8 mouse cellular contexts compared by ENCODE assay signal in genomic region chr15:80225208-80225607, GRCm38 (mm10). TPM values are rescaled to one million over a fixed set of nuclear protein-coding genes. Genes with fewer than 3 reads are reported as not detected.
A peak's percentile ranks its signal among the peaks of the same experiment; 100 is the strongest.
DNase-seq lines count a peak whose midpoint lies in the region; ATAC-seq and TF ChIP-seq lines count a peak whose summit lies in the region.

No protein-coding gene starts in this region.

- no peaks in the 10 kb centered on the region for H3K36me3 ChIP-seq in MEL (ENCODE audit: control insufficient read depth in 1 of 2, insufficient read depth in 2 of 2, low read length in 2 of 2)
- no peaks in the 10 kb centered on the region for H3K36me3 ChIP-seq in lung, postnatal 0 days (ENCODE audit: insufficient read depth, low read length)

- TF ChIP-seq POLR2A in MEL (IDR thresholded peaks at IDR 0.05; ENCODE audit: control insufficient read depth in 1 of 2, insufficient read depth in 1 of 2, low read depth in 1 of 2, low read length in 2 of 2, poor library complexity in 1 of 2), result no peak
- TF ChIP-seq POLR2A in cerebellum, adult 2 months (IDR thresholded peaks at IDR 0.05; ENCODE audit: borderline replicate concordance, insufficient read depth, low read length), result no peak

- H3K79me2 ChIP-seq in MEL (ENCODE audit: control insufficient read depth, insufficient read depth, low read length, poor library complexity), result no peaks in the 10 kb centered on the region

- peak overlapping the region in 1 of 2 experiments; percentile 26; a peak in 1 of 4 replicates for H3K4me3 ChIP-seq in MEL (ENCODE audit: control insufficient read depth in 1 of 2, insufficient read depth in 1 of 2, low read depth in 2 of 2, low read length in 2 of 2)
- no peak overlapping the region for H3K4me3 ChIP-seq in cerebellum, adult 2 months (replicated peaks; ENCODE audit: insufficient read depth, low read depth, low read length)
- H3K4me3 ChIP-seq in lung, postnatal 0 days (ENCODE audit: low read depth, low read length), result no peak overlapping the region

- H3K9me3 ChIP-seq in MEL (replicated peaks; ENCODE audit: insufficient read depth, low read length), result no peaks in the 10 kb centered on the region
- H3K9me3 ChIP-seq in lung, postnatal 0 days (ENCODE audit: low read length), result no peaks in the 10 kb centered on the region

- peaks cover 0 to 6% of the 10 kb centered on the region in 2 experiments; a peak in 2 of 4 replicates for H3K4me1 ChIP-seq in MEL (ENCODE audit: control insufficient read depth in 1 of 2, insufficient read depth in 2 of 2, low read length in 2 of 2)
- no peaks in the 10 kb centered on the region for H3K4me1 ChIP-seq in cerebellum, adult 2 months (ENCODE audit: control insufficient read depth, insufficient read depth, low read length)
- H3K4me1 ChIP-seq in lung, postnatal 0 days (ENCODE audit: insufficient read depth, low read depth, low read length), result no peaks in the 10 kb centered on the region

- H3K27ac ChIP-seq in MEL (ENCODE audit: control insufficient read depth, low read depth, low read length), result no peak overlapping the region
- H3K27ac ChIP-seq in cerebellum, adult 2 months (ENCODE audit: insufficient read depth, low read length), result no peak overlapping the region
- H3K27ac ChIP-seq in lung, postnatal 0 days (ENCODE audit: low read length), result no peak overlapping the region

- DNase-seq in 416B (ENCODE audit: low read depth), result peak; percentile 86
- DNase-seq in MEL (ENCODE audit: low read depth, low spot score), result peak; percentile 83
- peak; percentile 71 to 84 for DNase-seq in cerebellum, adult 2 months
- DNase-seq in gastrocnemius, postnatal 14 days, result peak; percentile 77
- peak; percentile 82 for DNase-seq in kidney, postnatal 10 days
- peak; percentile 82 for DNase-seq in lung, postnatal 0 days (ENCODE audit: low spot score)
- DNase-seq in right cerebral cortex, adult 2 months (ENCODE audit: low spot score in 2 of 2), result peak; percentile 36 to 47
- peak; percentile 78 for DNase-seq in urinary bladder, adult 2 months (ENCODE audit: low spot score)

- TF ChIP-seq CTCF in MEL (IDR thresholded peaks at IDR 0.05 in 2 of 3, conservative IDR thresholded peaks at IDR 0.05 in 1 of 3; ENCODE audit: control insufficient read depth in 1 of 3, insufficient read depth in 1 of 3, low read depth in 2 of 3, low read length in 3 of 3, poor library complexity in 1 of 3, severe bottlenecking in 1 of 3), result peak; percentile 85 to 93 (median 91)
- peak; percentile 89 for TF ChIP-seq CTCF in cerebellum, adult 2 months (IDR thresholded peaks at IDR 0.05; ENCODE audit: borderline replicate concordance, insufficient read depth, low read depth, low read length)
- TF ChIP-seq CTCF in lung, postnatal 0 days (IDR thresholded peaks at IDR 0.05), result peak; percentile 95

- WGBS in cerebellum, adult 2 months, result 24% methylated on average over 9 of the region's 9 CpGs
- WGBS in lung, postnatal 0 days, result 18% methylated on average over 9 of the region's 9 CpGs

- no peak overlapping the region; the same call in 1 of the 2 replicates for H3K9ac ChIP-seq in MEL (ENCODE audit: control insufficient read depth, low read depth, low read length, poor library complexity, severe bottlenecking)
- H3K9ac ChIP-seq in lung, postnatal 0 days (replicated peaks; ENCODE audit: low read depth), result no peak overlapping the region

- intact Hi-C loops in gastrocnemius, postnatal 14 days (cut with DNase I; ENCODE audit: low total_unique reads), result loop anchor here (5.0 to 10.0 kb wide), 2 partner anchors 37 to 110 kb away; partner anchors contain the start of gene Rps19bp1

- peaks cover 0 to 1% of the 10 kb centered on the region in 2 experiments; a peak in 2 of 4 replicates for H3K27me3 ChIP-seq in MEL (ENCODE audit: control insufficient read depth in 1 of 2, insufficient read depth in 2 of 2, low read length in 2 of 2)
- no peaks in the 10 kb centered on the region for H3K27me3 ChIP-seq in cerebellum, adult 2 months (ENCODE audit: control insufficient read depth, insufficient read depth, low read length)
- no peaks in the 10 kb centered on the region for H3K27me3 ChIP-seq in lung, postnatal 0 days (replicated peaks; ENCODE audit: insufficient read depth, low read length)

- TF ChIP-seq RAD21 in MEL (IDR thresholded peaks at IDR 0.05; ENCODE audit: low read depth, low read length), result peak; percentile 73

- H3K4me2 ChIP-seq in lung, postnatal 0 days (replicated peaks; ENCODE audit: low read depth, low read length), result no peak overlapping the region

- ATAC-seq in lung, postnatal 0 days, result peak; percentile 88

- TF ChIP-seq EP300 in MEL (IDR thresholded peaks at IDR 0.05; ENCODE audit: low read depth in 1 of 2, low read length in 2 of 2), result no peak
- TF ChIP-seq EP300 in lung, postnatal 0 days (IDR thresholded peaks at IDR 0.05), result no peak

TF ChIP-seq in MEL, 35 proteins besides CTCF, POLR2A, EP300 and RAD21:
- peak; percentile 77 for TF ChIP-seq SMC3 (IDR thresholded peaks at IDR 0.05; ENCODE audit: low read depth, low read length)
- TF ChIP-seq JUND (IDR thresholded peaks at IDR 0.05; ENCODE audit: low read depth, low read length), result 0 out of 2 replicates have a peak, but pooled peaks have one; percentile 26
- TF ChIP-seq E2F4 (IDR thresholded peaks at IDR 0.05; ENCODE audit: borderline replicate concordance, low read depth, low read length), result no peak
- peak; percentile 74 for TF ChIP-seq ZC3H11A (IDR thresholded peaks at IDR 0.05; ENCODE audit: low read depth, low read length)
- no peak for TF ChIP-seq KAT2A (conservative IDR thresholded peaks at IDR 0.05; ENCODE audit: low read depth, low read length)
- TF ChIP-seq TAL1 (IDR thresholded peaks at IDR 0.05; ENCODE audit: low read length), result no peak
- TF ChIP-seq MYC (IDR thresholded peaks at IDR 0.05; ENCODE audit: low read depth, low read length), result 0 out of 2 replicates have a peak, but pooled peaks have one; percentile 18
- 0 out of 2 replicates have a peak, but pooled peaks have one; percentile 14 for TF ChIP-seq BHLHE40 (IDR thresholded peaks at IDR 0.05; ENCODE audit: borderline replicate concordance, low read depth, low read length)
- TF ChIP-seq ETS1 (IDR thresholded peaks at IDR 0.05; ENCODE audit: low read depth, low read length), result 0 out of 2 replicates have a peak, but pooled peaks have one; percentile 14
- TF ChIP-seq TBP (IDR thresholded peaks at IDR 0.05; ENCODE audit: low read depth, low read length), result no peak
TF ChIP-seq in MEL: peak in this region for 6.

RNA-seq across cellular contexts. Expression of gene Mief1, which starts 8.6 kb away (rescaled TPM):
- 35.4 and 41.5 TPM in 2 replicates for total RNA-seq in MEL (2012; rRNA removed)
- 10 to 100 TPM in 1 of 2 experiments, not detected in 1; 34.6 TPM for polyA plus RNA-seq in MEL (2012; ENCODE audit: insufficient read depth in 1 of 2, insufficient read length in 2 of 2, low read depth in 1 of 2, low replicate concordance in 2 of 2, missing spikeins in 1 of 2)
- 18.4 and 19.6 TPM in 2 replicates for polyA plus RNA-seq in cerebellum, adult 2 months (2012; rRNA removed)
- total RNA-seq in gastrocnemius, postnatal 14 days (2021), result 10 to 100 TPM; 20.7 TPM
- 13.2 and 13.7 TPM in 2 replicates for polyA plus RNA-seq in lung, postnatal 0 days (2015; fragmentation: Nextera tagmentation; extraction: Ambion mirVana)
- polyA plus RNA-seq in urinary bladder, adult 2 months (2012; rRNA removed), result 10.6 and 15.1 TPM in 2 replicates

RNA-seq across cellular contexts. Expression of gene AC140267.1, which starts 10.4 kb away (rescaled TPM):
- not detected in 2 replicates for total RNA-seq in MEL (2012; rRNA removed)
- polyA plus RNA-seq in MEL (2012; ENCODE audit: insufficient read depth in 1 of 2, insufficient read length in 2 of 2, low read depth in 1 of 2, low replicate concordance in 2 of 2, missing spikeins in 1 of 2), result 1 to 10 TPM in 1 of 2 experiments, not detected in 1; 1.9 TPM
- polyA plus RNA-seq in cerebellum, adult 2 months (2012; rRNA removed), result not detected in 2 replicates
- total RNA-seq in gastrocnemius, postnatal 14 days (2021), result 1 to 10 TPM; 2.2 to 6.2 TPM
- polyA plus RNA-seq in lung, postnatal 0 days (2015; fragmentation: Nextera tagmentation; extraction: Ambion mirVana), result not detected in 2 replicates
- not detected in 2 replicates for polyA plus RNA-seq in urinary bladder, adult 2 months (2012; rRNA removed)

RNA-seq across cellular contexts. Expression of gene Atf4, which starts 29.8 kb away (rescaled TPM):
- total RNA-seq in MEL (2012; rRNA removed), result 351 and 459 TPM in 2 replicates
- polyA plus RNA-seq in MEL (2012; ENCODE audit: insufficient read depth in 1 of 2, insufficient read length in 2 of 2, low read depth in 1 of 2, low replicate concordance in 2 of 2, missing spikeins in 1 of 2), result 100 to 1,000 TPM in 1 of 2 experiments, 10 to 100 TPM in 1; 85.1 to 444 TPM
- 216 and 242 TPM in 2 replicates for polyA plus RNA-seq in cerebellum, adult 2 months (2012; rRNA removed)
- 100 to 1,000 TPM; 101 to 102 TPM for total RNA-seq in gastrocnemius, postnatal 14 days (2021)
- polyA plus RNA-seq in lung, postnatal 0 days (2015; fragmentation: Nextera tagmentation; extraction: Ambion mirVana), result 113 and 115 TPM in 2 replicates
- 211 and 346 TPM in 2 replicates for polyA plus RNA-seq in urinary bladder, adult 2 months (2012; rRNA removed)

RNA-seq across cellular contexts. Expression of gene Rps19bp1, which starts 38.9 kb away (rescaled TPM):
- 59.7 and 78.9 TPM in 2 replicates for total RNA-seq in MEL (2012; rRNA removed)
- polyA plus RNA-seq in MEL (2012; ENCODE audit: insufficient read depth in 1 of 2, insufficient read length in 2 of 2, low read depth in 1 of 2, low replicate concordance in 2 of 2, missing spikeins in 1 of 2), result 100 to 1,000 TPM in 1 of 2 experiments, not detected in 1; 155 TPM
- polyA plus RNA-seq in cerebellum, adult 2 months (2012; rRNA removed), result 34.3 and 38.6 TPM in 2 replicates
- 10 to 100 TPM; 15.8 to 17.7 TPM for total RNA-seq in gastrocnemius, postnatal 14 days (2021)
- 34.7 and 36.1 TPM in 2 replicates for polyA plus RNA-seq in lung, postnatal 0 days (2015; fragmentation: Nextera tagmentation; extraction: Ambion mirVana)
- 27.1 and 30.9 TPM in 2 replicates for polyA plus RNA-seq in urinary bladder, adult 2 months (2012; rRNA removed)

RNA-seq across cellular contexts. Expression of gene Mgat3, which starts 51.7 kb away (rescaled TPM):
- total RNA-seq in MEL (2012; rRNA removed), result not detected in 2 replicates
- not detected for polyA plus RNA-seq in MEL (2012; ENCODE audit: insufficient read depth in 1 of 2, insufficient read length in 2 of 2, low read depth in 1 of 2, low replicate concordance in 2 of 2, missing spikeins in 1 of 2)
- 106 and 114 TPM in 2 replicates for polyA plus RNA-seq in cerebellum, adult 2 months (2012; rRNA removed)
- total RNA-seq in gastrocnemius, postnatal 14 days (2021), result 1 to 10 TPM; 1.3 to 3.1 TPM
- polyA plus RNA-seq in lung, postnatal 0 days (2015; fragmentation: Nextera tagmentation; extraction: Ambion mirVana), result 3.0 and 3.9 TPM in 2 replicates
- polyA plus RNA-seq in urinary bladder, adult 2 months (2012; rRNA removed), result 62.9 and 73.1 TPM in 2 replicates
